Mouse (Mus musculus): ENCODE results near the gene Slc11a2. TPM values are rescaled to one million over a fixed set of nuclear protein-coding genes. Genes with fewer than 3 reads are reported as not detected.

Slc11a2 gene
- polyA plus RNA-seq, 1 experiment = 68.0 TPM

- no peak for TF ChIP-seq POLR2A (IDR thresholded peaks at IDR 0.05; ENCODE audit: borderline replicate concordance, low read depth, low read length)
- no peak for TF ChIP-seq CTCF (IDR thresholded peaks at IDR 0.05; ENCODE audit: low read depth, low read length)
- peaks cover 16% of the 10 kb centered on the region for H3K4me1 ChIP-seq (ENCODE audit: control insufficient read depth, insufficient read depth, low read length)
- peak overlapping the region; percentile 56 for H3K4me3 ChIP-seq (ENCODE audit: insufficient read depth, low read length)
- peak overlapping the region; percentile 39 for H3K27ac ChIP-seq (ENCODE audit: insufficient read depth, low read depth, low read length)
These were observed 18.5 kb upstream of the Slc11a2 start for GRCm38 (mm10) chr15:100443126-100443922.

GRCm38 (mm10) chr15:100436518-100436917, 11.6 kb upstream of the Slc11a2 start:
- H3K4me3 ChIP-seq (ENCODE audit: insufficient read depth, low read length) = no peak overlapping the region
- H3K27ac ChIP-seq (ENCODE audit: insufficient read depth, low read depth, low read length) = no peak overlapping the region
- TF ChIP-seq POLR2A (IDR thresholded peaks at IDR 0.05; ENCODE audit: borderline replicate concordance, low read depth, low read length) (no peak), CTCF (IDR thresholded peaks at IDR 0.05; ENCODE audit: low read depth, low read length) (no peak)
- peaks cover 8% of the 10 kb centered on the region for H3K4me1 ChIP-seq (ENCODE audit: control insufficient read depth, insufficient read depth, low read length)

- TF ChIP-seq CTCF (IDR thresholded peaks at IDR 0.05; ENCODE audit: low read depth, low read length) (no peak), POLR2A (IDR thresholded peaks at IDR 0.05; ENCODE audit: borderline replicate concordance, low read depth, low read length) (no peak)
- no peak overlapping the region for H3K4me3 ChIP-seq (ENCODE audit: insufficient read depth, low read length)
- no peak overlapping the region for H3K27ac ChIP-seq (ENCODE audit: insufficient read depth, low read depth, low read length)
- peaks cover 8% of the 10 kb centered on the region for H3K4me1 ChIP-seq (ENCODE audit: control insufficient read depth, insufficient read depth, low read length)
These were observed 11.2 kb upstream of the Slc11a2 start for GRCm38 (mm10) chr15:100436112-100436511.

- Histone ChIP-seq H3K4me3 (ENCODE audit: insufficient read depth, low read length) (no peak overlapping the region), H3K4me1 (ENCODE audit: control insufficient read depth, insufficient read depth, low read length) (peaks cover 16% of the 10 kb centered on the region), H3K27ac (ENCODE audit: insufficient read depth, low read depth, low read length) (no peak overlapping the region)
- TF ChIP-seq POLR2A (IDR thresholded peaks at IDR 0.05; ENCODE audit: borderline replicate concordance, low read depth, low read length) = no peak
- TF ChIP-seq CTCF (IDR thresholded peaks at IDR 0.05; ENCODE audit: low read depth, low read length) = no peak
These were observed 8.4 kb upstream of the Slc11a2 start for GRCm38 (mm10) chr15:100433234-100433633.

- TF ChIP-seq CTCF (IDR thresholded peaks at IDR 0.05; ENCODE audit: low read depth, low read length) (no peak), POLR2A (IDR thresholded peaks at IDR 0.05; ENCODE audit: borderline replicate concordance, low read depth, low read length) (no peak)
- peaks cover 9% of the 10 kb centered on the region for H3K4me1 ChIP-seq (ENCODE audit: control insufficient read depth, insufficient read depth, low read length)
These were observed 5.2 kb upstream of the Slc11a2 start for GRCm38 (mm10) chr15:100429959-100430565.

GRCm38 (mm10) chr15:100428296-100428905, 3.5 kb upstream of the Slc11a2 start:
- H3K4me1 ChIP-seq (ENCODE audit: control insufficient read depth, insufficient read depth, low read length) = peaks cover 12% of the 10 kb centered on the region
- H3K4me3 ChIP-seq (ENCODE audit: insufficient read depth, low read length) = no peak overlapping the region
- no peak overlapping the region for H3K27ac ChIP-seq (ENCODE audit: insufficient read depth, low read depth, low read length)
- no peak for TF ChIP-seq CTCF (IDR thresholded peaks at IDR 0.05; ENCODE audit: low read depth, low read length)
- TF ChIP-seq POLR2A (IDR thresholded peaks at IDR 0.05; ENCODE audit: borderline replicate concordance, low read depth, low read length) = no peak

More at GRCm38 (mm10) chr15:100429959-100430565, 5.2 kb upstream of the Slc11a2 start:
- Histone ChIP-seq H3K4me3 (ENCODE audit: insufficient read depth, low read length) (no peak overlapping the region), H3K27ac (ENCODE audit: insufficient read depth, low read depth, low read length) (no peak overlapping the region)

- TF ChIP-seq CTCF (IDR thresholded peaks at IDR 0.05; ENCODE audit: low read depth, low read length) (no peak), POLR2A (IDR thresholded peaks at IDR 0.05; ENCODE audit: borderline replicate concordance, low read depth, low read length) (no peak)
- Histone ChIP-seq H3K4me3 (ENCODE audit: insufficient read depth, low read length) (peak overlapping the region; percentile 70), H3K4me1 (ENCODE audit: control insufficient read depth, insufficient read depth, low read length) (peaks cover 24% of the 10 kb centered on the region), H3K27ac (ENCODE audit: insufficient read depth, low read depth, low read length) (no peak overlapping the region)
These were observed 956 bp downstream of the Slc11a2 start for GRCm38 (mm10) chr15:100423916-100424315.

GRCm38 (mm10) chr15:100422899-100423860, 1.7 kb downstream of the Slc11a2 start:
- peak overlapping the region; percentile 92 for H3K27ac ChIP-seq (ENCODE audit: insufficient read depth, low read depth, low read length)
- H3K4me1 ChIP-seq (ENCODE audit: control insufficient read depth, insufficient read depth, low read length) = peaks cover 28% of the 10 kb centered on the region

GRCm38 (mm10) chr15:100422476-100422875, 2.4 kb downstream of the Slc11a2 start:
- Histone ChIP-seq H3K27ac (ENCODE audit: insufficient read depth, low read depth, low read length) (peak overlapping the region; percentile 92), H3K4me3 (ENCODE audit: insufficient read depth, low read length) (peak overlapping the region; percentile 72), H3K4me1 (ENCODE audit: control insufficient read depth, insufficient read depth, low read length) (peaks cover 35% of the 10 kb centered on the region)
- TF ChIP-seq POLR2A (IDR thresholded peaks at IDR 0.05; ENCODE audit: borderline replicate concordance, low read depth, low read length) (no peak), CTCF (IDR thresholded peaks at IDR 0.05; ENCODE audit: low read depth, low read length) (no peak)

More at GRCm38 (mm10) chr15:100422899-100423860, 1.7 kb downstream of the Slc11a2 start:
- peak overlapping the region; percentile 72 for H3K4me3 ChIP-seq (ENCODE audit: insufficient read depth, low read length)
- TF ChIP-seq CTCF (IDR thresholded peaks at IDR 0.05; ENCODE audit: low read depth, low read length) (no peak), POLR2A (IDR thresholded peaks at IDR 0.05; ENCODE audit: borderline replicate concordance, low read depth, low read length) (peak; percentile 85; the same call in 1 of the 2 replicates)

- Histone ChIP-seq H3K4me1 (ENCODE audit: control insufficient read depth, insufficient read depth, low read length) (peaks cover 40% of the 10 kb centered on the region), H3K27ac (ENCODE audit: insufficient read depth, low read depth, low read length) (peak within 1 kb of the TSS; percentile 92), H3K4me3 (ENCODE audit: insufficient read depth, low read length) (peak within 1 kb of the TSS; percentile 72)
These were observed 3.1 kb downstream of the Slc11a2 start, which contains the start of gene Gm5475 for GRCm38 (mm10) chr15:100421758-100422197. Gm5475 (plus strand) TSS chr15:100422147.

All from bone marrow macrophage, adult 2 months (primary cell).